ENCODE assay signal across 21 mouse cellular contexts in genomic region chr6:53891109-53891508, GRCm38 (mm10).
DNase-seq lines count a peak whose midpoint lies in the region; ATAC-seq and TF ChIP-seq lines count a peak whose summit lies in the region.
"Had no signal": no experiment of that assay in that cellular context is flagged by ENCODE, and none has a peak within 500 bp of the region (broad histone marks: within the 10 kb centered on the region; RNA-seq: fewer than 3 reads in every experiment).

No protein-coding gene starts in this region.

- TF ChIP-seq POLR2A in kidney, adult 2 months (IDR thresholded peaks at IDR 0.05; ENCODE audit: low read depth, low read length) = no peak

- 0 out of 2 replicates have a peak, but pooled peaks cover 5% of the 10 kb centered on the region for H3K4me1 ChIP-seq in kidney, embryonic 14.5 days (ENCODE audit: control insufficient read depth, insufficient read depth, low read length)
- H3K4me1 ChIP-seq in kidney, adult 2 months (ENCODE audit: control insufficient read depth, insufficient read depth, low read length) = no peaks in the 10 kb centered on the region
- H3K4me1 ChIP-seq in kidney, postnatal 0 days (replicated peaks; ENCODE audit: insufficient read depth, low read length) = no peaks in the 10 kb centered on the region
- H3K4me1 ChIP-seq: embryonic facial prominence, embryonic 13.5 days; embryonic facial prominence, embryonic 15.5 days; forebrain, embryonic 10.5 days; forebrain, embryonic 12.5 days had no signal

- no peak for DNase-seq in kidney, adult 2 months
- peak; percentile 62 for DNase-seq in kidney, postnatal 0 days (ENCODE audit: low spot score)
- no peak for DNase-seq in kidney, postnatal 4 days
- DNase-seq: adrenal gland, adult 2 months; adrenal gland, postnatal 10 days; adrenal gland, postnatal 25 days; cerebellum, adult 11 months; cerebellum, adult 18-20 months; cerebellum, adult 8-10 months; cerebellum, adult 9-11 months; cerebellum, postnatal 14 days; cerebellum, postnatal 36 days; embryo, embryonic 11 days had no signal

- H3K9me3 ChIP-seq in kidney, embryonic 14.5 days (ENCODE audit: control insufficient read depth, low read length) = no peaks in the 10 kb centered on the region
- no peaks in the 10 kb centered on the region for H3K9me3 ChIP-seq in kidney, postnatal 0 days (replicated peaks; ENCODE audit: low read length)
- H3K9me3 ChIP-seq: embryonic facial prominence, embryonic 13.5 days; embryonic facial prominence, embryonic 15.5 days; forebrain, embryonic 10.5 days; forebrain, embryonic 12.5 days had no signal

- no peaks in the 10 kb centered on the region for H3K36me3 ChIP-seq in kidney, embryonic 14.5 days (ENCODE audit: control insufficient read depth, insufficient read depth, low read length)
- no peaks in the 10 kb centered on the region for H3K36me3 ChIP-seq in kidney, adult 2 months (ENCODE audit: control insufficient read depth, insufficient read depth, low read length)
- H3K36me3 ChIP-seq in kidney, postnatal 0 days (ENCODE audit: insufficient read depth, low read length) = no peaks in the 10 kb centered on the region
- H3K36me3 ChIP-seq: embryonic facial prominence, embryonic 13.5 days; embryonic facial prominence, embryonic 15.5 days; forebrain, embryonic 10.5 days; forebrain, embryonic 12.5 days had no signal

- TF ChIP-seq CTCF in kidney, adult 2 months (conservative IDR thresholded peaks at IDR 0.05; ENCODE audit: insufficient read depth, insufficient read length, low read depth, low read length) = no peak
- no peak for TF ChIP-seq CTCF in kidney, postnatal 0 days (IDR thresholded peaks at IDR 0.05; ENCODE audit: low read depth)

- 25% methylated on average over 3 of the region's 3 CpGs for WGBS in kidney, embryonic 14.5 days
- 62% methylated on average over 3 of the region's 3 CpGs for WGBS in kidney, adult 2 months
- WGBS in kidney, postnatal 0 days = 27% methylated on average over 3 of the region's 3 CpGs

- no peak overlapping the region for H3K4me2 ChIP-seq in kidney, embryonic 14.5 days (replicated peaks; ENCODE audit: low read depth, low read length)
- H3K4me2 ChIP-seq in kidney, postnatal 0 days (ENCODE audit: low read length) = no peak overlapping the region
- H3K4me2 ChIP-seq: embryonic facial prominence, embryonic 13.5 days; embryonic facial prominence, embryonic 15.5 days; forebrain, embryonic 12.5 days had no signal

- H3K9ac ChIP-seq in kidney, embryonic 14.5 days (ENCODE audit: low read depth, low read length) = no peak overlapping the region
- no peak overlapping the region for H3K9ac ChIP-seq in kidney, postnatal 0 days (ENCODE audit: low read depth, low read length)
- H3K9ac ChIP-seq: embryonic facial prominence, embryonic 13.5 days; embryonic facial prominence, embryonic 15.5 days; forebrain, embryonic 12.5 days had no signal

- ATAC-seq in kidney, embryonic 14.5 days (ENCODE audit: low FRiP score, low TSS enrichment) = peak; percentile 73; the same call in 1 of the 2 replicates
- no peak for ATAC-seq in kidney, postnatal 0 days (replicated peaks; ENCODE audit: low FRiP score, low read depth)
- ATAC-seq: forebrain, embryonic 14.5 days; forebrain, embryonic 16.5 days had no signal

- no peak overlapping the region; the same call in 1 of the 2 replicates for H3K27ac ChIP-seq in kidney, embryonic 14.5 days (ENCODE audit: low read depth, low read length)
- no peak overlapping the region for H3K27ac ChIP-seq in kidney, adult 2 months (ENCODE audit: insufficient read depth, low read depth, low read length)
- no peak overlapping the region for H3K27ac ChIP-seq in kidney, postnatal 0 days
- H3K27ac ChIP-seq: embryonic facial prominence, embryonic 13.5 days; embryonic facial prominence, embryonic 15.5 days; forebrain, embryonic 10.5 days; forebrain, embryonic 12.5 days had no signal

- no peaks in the 10 kb centered on the region for H3K27me3 ChIP-seq in kidney, embryonic 14.5 days (ENCODE audit: control insufficient read depth, insufficient read depth, low read length)
- no peaks in the 10 kb centered on the region for H3K27me3 ChIP-seq in kidney, adult 2 months (replicated peaks; ENCODE audit: control insufficient read depth, insufficient read depth, low read length)
- H3K27me3 ChIP-seq in kidney, postnatal 0 days (ENCODE audit: insufficient read depth, low read length) = no peaks in the 10 kb centered on the region
- H3K27me3 ChIP-seq: embryonic facial prominence, embryonic 13.5 days; embryonic facial prominence, embryonic 15.5 days; forebrain, embryonic 12.5 days had no signal

- no peak overlapping the region for H3K4me3 ChIP-seq in kidney, embryonic 14.5 days (ENCODE audit: low read length)
- H3K4me3 ChIP-seq in kidney, adult 2 months (ENCODE audit: insufficient read depth, low read depth, low read length) = no peak overlapping the region
- H3K4me3 ChIP-seq in kidney, postnatal 0 days (replicated peaks; ENCODE audit: low read depth, low read length) = no peak overlapping the region
- H3K4me3 ChIP-seq: embryonic facial prominence, embryonic 13.5 days; embryonic facial prominence, embryonic 15.5 days; erythroblast, embryonic 14.5 days; forebrain, embryonic 10.5 days; forebrain, embryonic 12.5 days had no signal
